Mouse (Mus musculus): ENCODE data around the gene Tbc1d23. TPM values are rescaled to one million over a fixed set of nuclear protein-coding genes. Genes with fewer than 3 reads are reported as not detected.
"Not testable (repeated sequence)": the region's sequence is repeated elsewhere in the genome, so short reads cannot be mapped to it uniquely, and the experiment has no call there.

Tbc1d23 gene
- polyA plus RNA-seq, 1 experiment from 2014 or later: 32.9 TPM

GRCm38 (mm10) chr16:57197281-57197680, 34.0 kb downstream of the Tbc1d23 start:
- WGBS: 72% methylated on average over 3 of the region's 3 CpGs

DNA sequence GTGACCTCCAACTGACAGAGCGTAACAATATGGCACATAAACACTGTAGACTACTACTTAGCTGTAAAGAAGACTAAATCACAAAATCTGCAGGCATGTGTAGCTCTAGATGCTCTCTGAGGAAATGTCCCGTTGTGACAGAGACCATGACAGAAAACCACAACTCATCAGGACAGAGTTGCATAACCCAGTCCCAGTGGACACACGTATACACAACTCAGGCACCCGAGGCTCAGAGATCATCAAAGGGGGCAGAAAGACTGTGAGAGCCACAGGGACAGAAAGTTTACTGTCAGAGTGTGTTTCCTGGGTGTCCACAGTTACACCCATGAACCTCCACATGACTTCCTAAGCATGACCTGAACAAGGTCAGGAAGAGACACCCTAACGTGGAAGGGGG, 34.7 kb downstream of the Tbc1d23 start:
- H3K4me2 ChIP-seq: no peak overlapping the region
- H3K4me1 ChIP-seq: no peaks in the 10 kb centered on the region
- no peak for ATAC-seq (ENCODE audit: insufficient number of reproducible peaks, insufficient read depth, low FRiP score, low TSS enrichment, low read depth)
- no peak overlapping the region for H3K27ac ChIP-seq
- no peak overlapping the region for H3K9ac ChIP-seq
- 85% methylated on average over 5 of the region's 5 CpGs for WGBS
- no peaks in the 10 kb centered on the region for H3K9me3 ChIP-seq
- no peaks in the 10 kb centered on the region for H3K27me3 ChIP-seq
- H3K36me3 ChIP-seq: peaks cover 49% of the 10 kb centered on the region
- H3K4me3 ChIP-seq: no peak overlapping the region

More at GRCm38 (mm10) chr16:57197281-57197680, 34.0 kb downstream of the Tbc1d23 start:
- Histone ChIP-seq H3K9me3 (no peaks in the 10 kb centered on the region), H3K36me3 (peaks cover 43% of the 10 kb centered on the region), H3K27ac (no peak overlapping the region), H3K4me1 (no peaks in the 10 kb centered on the region), H3K4me3 (no peak overlapping the region), H3K4me2 (no peak overlapping the region), H3K9ac (no peak overlapping the region), H3K27me3 (no peaks in the 10 kb centered on the region)
- ATAC-seq (ENCODE audit: insufficient number of reproducible peaks, insufficient read depth, low FRiP score, low TSS enrichment, low read depth): no peak

DNA sequence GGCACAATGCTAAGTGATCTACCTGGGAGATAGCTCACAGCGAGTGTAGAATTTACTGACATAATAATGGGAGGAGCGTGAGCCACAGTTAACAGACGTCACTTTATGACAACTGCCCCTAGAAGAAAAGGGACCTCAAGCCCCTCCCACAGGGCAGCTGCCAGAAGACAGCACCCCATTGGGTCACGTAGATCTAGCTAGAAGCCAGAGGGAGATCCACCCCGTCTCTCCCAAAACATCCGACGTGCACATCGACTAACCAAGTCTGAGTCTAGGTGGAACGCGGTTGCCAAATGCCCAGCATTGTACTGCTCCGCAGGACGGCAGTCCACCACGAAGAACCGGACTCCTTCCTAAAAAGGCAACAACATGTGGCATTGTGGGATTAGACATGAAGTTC, 40.1 kb downstream of the Tbc1d23 start:
- 91% methylated on average over 14 of the region's 14 CpGs for WGBS
- Histone ChIP-seq H3K27ac (no peak overlapping the region), H3K4me3 (no peak overlapping the region), H3K9ac (no peak overlapping the region), H3K4me2 (no peak overlapping the region), H3K36me3 (peaks cover 45% of the 10 kb centered on the region), H3K27me3 (no peaks in the 10 kb centered on the region), H3K4me1 (no peaks in the 10 kb centered on the region), H3K9me3 (no peaks in the 10 kb centered on the region)
- no peak for ATAC-seq (ENCODE audit: insufficient number of reproducible peaks, insufficient read depth, low FRiP score, low TSS enrichment, low read depth)

GRCm38 (mm10) chr16:57190390-57190789, 40.9 kb downstream of the Tbc1d23 start:
- WGBS: 94% methylated on average over 8 of the region's 8 CpGs
- no peak overlapping the region for H3K4me2 ChIP-seq
- peaks cover 51% of the 10 kb centered on the region for H3K36me3 ChIP-seq
- no peak overlapping the region for H3K9ac ChIP-seq
- H3K27me3 ChIP-seq: no peaks in the 10 kb centered on the region
- H3K4me3 ChIP-seq: no peak overlapping the region
- no peak for ATAC-seq (ENCODE audit: insufficient number of reproducible peaks, insufficient read depth, low FRiP score, low TSS enrichment, low read depth)
- H3K9me3 ChIP-seq: no peaks in the 10 kb centered on the region
- H3K4me1 ChIP-seq: no peaks in the 10 kb centered on the region
- no peak overlapping the region for H3K27ac ChIP-seq

GRCm38 (mm10) chr16:57189493-57189892, 41.8 kb downstream of the Tbc1d23 start:
- Histone ChIP-seq H3K27ac (no peak overlapping the region), H3K4me1 (no peaks in the 10 kb centered on the region), H3K36me3 (peaks cover 50% of the 10 kb centered on the region), H3K9me3 (no peaks in the 10 kb centered on the region), H3K4me3 (no peak overlapping the region), H3K9ac (no peak overlapping the region), H3K4me2 (no peak overlapping the region), H3K27me3 (no peaks in the 10 kb centered on the region)
- WGBS: 92% methylated on average over 2 of the region's 2 CpGs
- ATAC-seq (ENCODE audit: insufficient number of reproducible peaks, insufficient read depth, low FRiP score, low TSS enrichment, low read depth): no peak

DNA sequence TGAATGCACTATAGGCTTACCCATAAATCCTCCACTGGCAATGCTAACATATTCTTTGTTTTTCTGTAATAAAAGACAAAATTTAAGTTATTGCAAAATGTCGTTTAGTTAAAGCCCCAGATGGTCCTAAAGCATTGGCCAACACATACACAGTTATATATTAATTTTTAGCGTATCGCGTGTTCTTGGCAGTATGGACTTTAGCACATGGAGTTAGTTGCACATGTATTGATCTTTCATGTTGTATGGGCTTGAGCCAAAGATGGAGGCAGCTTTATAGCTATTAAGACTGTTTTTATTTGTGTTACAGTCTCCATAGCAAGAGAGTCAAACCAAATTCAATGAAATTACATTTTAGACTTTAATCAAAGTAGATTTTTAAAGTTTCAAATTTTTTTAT, 44.7 kb downstream of the Tbc1d23 start:
- 94% methylated on average over 4 of the region's 4 CpGs for WGBS
- H3K4me1 ChIP-seq: no peaks in the 10 kb centered on the region
- no peak overlapping the region for H3K4me2 ChIP-seq
- no peak overlapping the region for H3K27ac ChIP-seq
- H3K4me3 ChIP-seq: no peak overlapping the region
- peaks cover 62% of the 10 kb centered on the region for H3K36me3 ChIP-seq
- no peaks in the 10 kb centered on the region for H3K27me3 ChIP-seq
- no peak overlapping the region for H3K9ac ChIP-seq
- no peak for ATAC-seq (ENCODE audit: insufficient number of reproducible peaks, insufficient read depth, low FRiP score, low TSS enrichment, low read depth)
- no peaks in the 10 kb centered on the region for H3K9me3 ChIP-seq

DNA sequence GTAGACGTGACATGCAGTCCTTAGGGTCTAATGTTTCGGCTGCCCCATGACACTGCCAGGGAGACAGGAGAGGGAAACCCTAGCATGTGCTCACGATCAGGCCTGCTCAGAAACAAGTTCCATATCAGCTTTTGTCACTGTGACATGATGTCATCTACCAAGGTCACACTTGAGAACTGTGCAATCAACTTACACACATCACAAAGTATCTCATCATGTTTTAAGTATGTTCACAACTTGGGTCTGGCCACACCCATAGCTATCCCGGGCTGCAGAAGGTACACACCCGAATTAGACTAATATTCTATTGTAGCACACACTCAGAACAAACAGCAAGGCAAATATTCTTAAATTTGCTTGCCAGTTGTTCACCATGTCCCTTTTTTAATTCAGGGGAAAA, 49.3 kb downstream of the Tbc1d23 start:
- WGBS: 79% methylated on average over 5 of the region's 5 CpGs
- no peak for ATAC-seq (ENCODE audit: insufficient number of reproducible peaks, insufficient read depth, low FRiP score, low TSS enrichment, low read depth)
- H3K27me3 ChIP-seq: no peaks in the 10 kb centered on the region

DNA sequence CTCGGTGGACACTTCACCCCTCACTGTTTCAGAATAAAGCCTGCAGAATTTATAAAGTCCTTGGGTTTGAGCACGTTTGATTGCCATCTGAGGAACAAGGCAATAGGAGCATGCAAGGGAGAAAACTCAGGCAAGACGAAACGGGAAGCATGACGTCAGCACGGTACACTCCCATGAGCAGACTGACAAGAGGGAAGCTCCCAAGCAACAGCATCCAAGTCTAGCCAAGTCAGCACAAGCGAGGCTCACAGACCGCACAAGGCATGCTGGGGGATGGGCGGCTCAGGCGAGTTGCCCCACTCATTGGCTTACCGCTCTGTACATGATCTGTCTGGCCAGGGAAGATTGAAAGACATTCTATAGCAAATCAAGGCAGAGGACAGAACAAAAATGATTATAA, 50.1 kb downstream of the Tbc1d23 start:
- Histone ChIP-seq H3K9ac (no peak overlapping the region), H3K4me2 (no peak overlapping the region), H3K9me3 (no peaks in the 10 kb centered on the region), H3K27me3 (no peaks in the 10 kb centered on the region), H3K27ac (no peak overlapping the region), H3K36me3 (peaks cover 69% of the 10 kb centered on the region), H3K4me1 (no peaks in the 10 kb centered on the region), H3K4me3 (no peak overlapping the region)
- no peak for ATAC-seq (ENCODE audit: insufficient number of reproducible peaks, insufficient read depth, low FRiP score, low TSS enrichment, low read depth)
- WGBS: 78% methylated on average over 11 of the region's 11 CpGs

More for the DNA sequence above, 49.3 kb downstream of the Tbc1d23 start:
- H3K36me3 ChIP-seq: peaks cover 63% of the 10 kb centered on the region
- H3K4me3 ChIP-seq: no peak overlapping the region
- H3K9ac ChIP-seq: no peak overlapping the region
- H3K27ac ChIP-seq: no peak overlapping the region
- H3K9me3 ChIP-seq: no peaks in the 10 kb centered on the region
- no peak overlapping the region for H3K4me2 ChIP-seq
- H3K4me1 ChIP-seq: no peaks in the 10 kb centered on the region

- Histone ChIP-seq H3K27ac (no peak overlapping the region), H3K4me2 (no peak overlapping the region), H3K9ac (no peak overlapping the region), H3K9me3 (no peaks in the 10 kb centered on the region), H3K4me1 (no peaks in the 10 kb centered on the region), H3K4me3 (no peak overlapping the region), H3K27me3 (no peaks in the 10 kb centered on the region), H3K36me3 (peaks cover 61% of the 10 kb centered on the region)
- no peak for ATAC-seq (ENCODE audit: insufficient number of reproducible peaks, insufficient read depth, low FRiP score, low TSS enrichment, low read depth)
- WGBS: 86% methylated on average over 10 of the region's 10 CpGs
Observed at GRCm38 (mm10) chr16:57177664-57178063, 53.6 kb downstream of the Tbc1d23 start.

GRCm38 (mm10) chr16:57177254-57177653, 54.0 kb downstream of the Tbc1d23 start:
- ATAC-seq (ENCODE audit: insufficient number of reproducible peaks, insufficient read depth, low FRiP score, low TSS enrichment, low read depth): no peak
- H3K4me1 ChIP-seq: no peaks in the 10 kb centered on the region
- H3K4me3 ChIP-seq: no peak overlapping the region
- no peaks in the 10 kb centered on the region for H3K9me3 ChIP-seq
- no peaks in the 10 kb centered on the region for H3K27me3 ChIP-seq
- 72% methylated on average over 2 of the region's 2 CpGs for WGBS
- H3K9ac ChIP-seq: no peak overlapping the region
- H3K36me3 ChIP-seq: peaks cover 60% of the 10 kb centered on the region
- no peak overlapping the region for H3K4me2 ChIP-seq
- no peak overlapping the region for H3K27ac ChIP-seq

DNA sequence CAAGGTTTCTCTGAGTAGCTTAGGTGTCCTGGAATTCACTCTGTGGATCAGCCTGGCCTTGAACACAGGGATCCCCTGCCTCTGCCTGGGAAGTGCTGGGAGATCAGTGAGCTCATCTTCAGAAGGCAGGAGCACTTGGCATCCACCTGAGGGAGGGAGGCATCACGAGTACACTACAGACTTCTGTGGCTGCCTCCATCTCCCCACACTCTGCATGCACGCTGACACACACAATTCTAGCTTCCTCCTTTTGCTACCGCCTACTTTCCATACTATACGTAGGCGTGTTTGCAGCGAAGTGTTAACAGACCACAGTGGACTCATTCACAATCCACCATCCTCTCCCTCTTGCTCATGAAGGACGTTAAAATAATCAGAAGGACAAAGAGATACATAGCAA, 55.0 kb downstream of the Tbc1d23 start:
- Histone ChIP-seq H3K4me3 (no peak overlapping the region), H3K36me3 (peaks cover 54% of the 10 kb centered on the region), H3K4me2 (no peak overlapping the region), H3K9ac (no peak overlapping the region), H3K27ac (no peak overlapping the region), H3K9me3 (no peaks in the 10 kb centered on the region), H3K4me1 (no peaks in the 10 kb centered on the region), H3K27me3 (no peaks in the 10 kb centered on the region)
- WGBS: 91% methylated on average over 7 of the region's 7 CpGs
- no peak for ATAC-seq (ENCODE audit: insufficient number of reproducible peaks, insufficient read depth, low FRiP score, low TSS enrichment, low read depth)

GRCm38 (mm10) chr16:57175751-57176150, 55.6 kb downstream of the Tbc1d23 start:
- H3K36me3 ChIP-seq: peaks cover 55% of the 10 kb centered on the region
- ATAC-seq (ENCODE audit: insufficient number of reproducible peaks, insufficient read depth, low FRiP score, low TSS enrichment, low read depth): no peak

DNA sequence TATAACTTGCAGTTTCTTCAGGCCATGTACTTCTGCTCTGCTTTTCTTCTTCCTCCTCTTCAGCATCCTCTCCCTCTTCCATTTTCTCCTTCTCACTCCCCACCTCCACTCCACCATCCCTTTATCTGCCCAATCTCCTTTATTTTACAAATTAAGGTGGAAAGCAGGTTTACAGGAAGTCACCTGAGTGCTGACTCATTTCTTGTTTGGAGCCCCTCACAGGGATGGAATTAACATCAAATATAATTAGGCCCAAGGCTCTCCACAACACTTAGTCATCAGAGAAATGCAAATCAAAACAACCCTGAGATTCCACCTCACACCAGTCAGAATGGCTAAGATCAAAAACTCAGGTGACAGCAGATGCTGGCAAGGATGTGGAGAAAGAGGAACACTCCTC, 56.8 kb downstream of the Tbc1d23 start:
- not testable (repeated sequence) for ATAC-seq (ENCODE audit: insufficient number of reproducible peaks, insufficient read depth, low FRiP score, low TSS enrichment, low read depth); H3K27me3 ChIP-seq
- H3K36me3 ChIP-seq: peaks cover 55% of the 10 kb centered on the region

More at GRCm38 (mm10) chr16:57175751-57176150, 55.6 kb downstream of the Tbc1d23 start:
- H3K9me3 ChIP-seq: no peaks in the 10 kb centered on the region
- no peak overlapping the region for H3K4me3 ChIP-seq
- H3K27me3 ChIP-seq: no peaks in the 10 kb centered on the region
- no peak overlapping the region for H3K9ac ChIP-seq
- H3K27ac ChIP-seq: no peak overlapping the region
- no peaks in the 10 kb centered on the region for H3K4me1 ChIP-seq
- H3K4me2 ChIP-seq: no peak overlapping the region
- WGBS: 77% methylated on average over 2 of the region's 2 CpGs

More for the DNA sequence above, 56.8 kb downstream of the Tbc1d23 start:
- H3K9ac ChIP-seq, H3K4me3 ChIP-seq, H3K4me1 ChIP-seq, H3K9me3 ChIP-seq, H3K27ac ChIP-seq, H3K4me2 ChIP-seq: not testable (repeated sequence)

Measured in embryonic facial prominence, embryonic 13.5 days (tissue).